Mouse (Mus musculus): Measurements from ENCODE around the gene Cacng7. TPM values are rescaled to one million over a fixed set of nuclear protein-coding genes. Genes with fewer than 3 reads are reported as not detected.

Cacng7 gene
- polyA plus RNA-seq, 1 experiment from 2014 or later = 0.27 TPM

- no peak for DNase-seq (ENCODE audit: low spot score)
These were observed 12.5 kb downstream of the Cacng7 start for GRCm38 (mm10) chr7:3345301-3345700.

GRCm38 (mm10) chr7:3347366-3348287, 14.9 kb downstream of the Cacng7 start:
- DNase-seq (ENCODE audit: low spot score) = no peak

DNA sequence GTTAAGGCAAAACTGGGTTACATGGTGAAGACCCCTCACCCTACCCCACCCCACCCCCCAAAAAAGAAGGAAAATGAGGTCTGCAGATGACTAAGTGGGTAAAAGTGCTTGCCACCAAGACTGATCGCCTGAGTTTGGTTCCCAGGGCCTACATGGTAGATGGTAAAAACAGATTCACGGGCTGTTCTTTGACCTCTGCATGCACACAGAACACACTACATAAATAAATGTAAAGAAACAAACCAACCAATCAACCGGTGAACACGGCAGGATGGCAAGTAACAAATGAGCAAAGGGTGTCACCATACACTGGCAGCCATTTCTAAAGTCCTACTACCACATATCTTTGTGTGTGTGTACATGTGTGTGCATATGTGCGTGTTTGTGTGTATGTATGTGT, 15.6 kb downstream of the Cacng7 start:
- no peak for DNase-seq (ENCODE audit: low spot score)

GRCm38 (mm10) chr7:3349775-3350174, 17.0 kb downstream of the Cacng7 start:
- no peak for DNase-seq (ENCODE audit: low spot score)

GRCm38 (mm10) chr7:3351536-3351935, 18.8 kb downstream of the Cacng7 start:
- DNase-seq (ENCODE audit: low spot score) = no peak

GRCm38 (mm10) chr7:3354850-3355249, 22.1 kb downstream of the Cacng7 start:
- DNase-seq (ENCODE audit: low spot score) = no peak

- no peak for DNase-seq (ENCODE audit: low spot score)
These were observed 27.9 kb downstream of the Cacng7 start for GRCm38 (mm10) chr7:3360678-3361077.

GRCm38 (mm10) chr7:3365547-3366279, 33.0 kb downstream of the Cacng7 start:
- no peak for DNase-seq (ENCODE audit: low spot score)

GRCm38 (mm10) chr7:3366705-3367516, 34.2 kb downstream of the Cacng7 start:
- no peak for DNase-seq (ENCODE audit: low spot score)

DNA sequence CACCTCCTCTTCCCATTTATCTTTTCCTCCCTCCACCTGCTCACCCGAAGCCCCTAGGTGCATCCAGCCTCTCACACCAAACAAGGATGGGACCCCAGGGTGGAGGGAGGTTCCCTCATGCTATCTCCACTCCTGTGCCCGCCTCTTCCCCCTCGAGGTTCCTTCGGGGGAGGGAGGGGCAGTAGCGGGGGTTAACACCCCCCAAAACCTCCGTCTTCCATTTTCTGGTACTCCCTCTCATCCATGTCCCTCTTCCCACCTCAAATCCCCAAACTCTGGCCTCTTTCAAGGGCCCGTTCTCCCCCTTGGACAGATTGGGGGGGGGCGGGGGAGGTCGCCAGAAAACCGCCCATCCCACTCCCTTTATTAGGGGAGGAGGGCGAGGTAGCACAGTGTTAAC, 34.8 kb downstream of the Cacng7 start:
- DNase-seq (ENCODE audit: low spot score) = no peak

- DNase-seq (ENCODE audit: low spot score) = no peak
These were observed 35.6 kb downstream of the Cacng7 start for GRCm38 (mm10) chr7:3368311-3368710.

- no peak for DNase-seq (ENCODE audit: low spot score)
These were observed 36.4 kb downstream of the Cacng7 start for GRCm38 (mm10) chr7:3369189-3369588.

- DNase-seq (ENCODE audit: low spot score) = no peak
These were observed 37.7 kb downstream of the Cacng7 start for GRCm38 (mm10) chr7:3370407-3370806.

DNA sequence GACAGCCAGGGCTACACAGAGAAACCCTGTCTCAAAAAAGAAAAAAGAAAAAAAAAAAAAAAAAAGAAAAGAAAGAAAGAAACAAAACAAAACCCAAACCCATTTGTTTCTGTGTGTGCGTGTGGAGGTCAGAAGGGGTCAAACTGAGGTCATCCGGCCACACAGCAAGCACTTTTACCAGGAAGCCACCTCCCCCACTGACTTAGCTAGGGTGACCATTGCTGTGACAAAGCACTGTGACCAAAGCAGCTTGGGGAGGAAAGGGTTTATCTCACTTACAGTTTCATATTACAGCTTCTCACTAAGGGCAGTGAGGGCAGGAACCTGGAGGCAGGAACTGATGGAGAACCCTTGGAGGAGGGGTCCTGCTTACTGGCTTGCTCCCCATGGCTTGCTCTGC, 39.6 kb downstream of the Cacng7 start:
- no peak for DNase-seq (ENCODE audit: low spot score)

DNA sequence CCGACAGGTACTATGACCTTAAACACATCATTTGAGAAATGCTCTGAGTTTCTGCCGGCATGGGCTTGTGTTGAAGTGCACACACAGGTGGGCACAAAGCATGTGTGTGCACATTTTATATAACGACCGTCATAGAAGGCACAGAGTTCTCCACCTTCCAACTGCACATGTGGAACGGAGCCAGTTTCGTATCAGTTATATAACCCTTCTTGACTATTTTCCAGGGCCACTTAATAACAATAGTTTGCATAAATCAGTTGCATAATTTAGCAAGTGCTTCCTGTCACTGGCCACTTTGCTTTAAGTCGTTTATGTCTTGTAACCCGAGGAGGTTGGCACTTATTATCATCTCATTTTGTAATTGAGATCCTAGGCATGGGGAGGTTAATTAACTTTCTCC, 41.0 kb downstream of the Cacng7 start:
- no peak for DNase-seq (ENCODE audit: low spot score)

GRCm38 (mm10) chr7:3376831-3377230, 44.1 kb downstream of the Cacng7 start:
- DNase-seq (ENCODE audit: low spot score) = no peak

GRCm38 (mm10) chr7:3382123-3382522, 49.4 kb downstream of the Cacng7 start:
- DNase-seq (ENCODE audit: low spot score) = no peak

DNA sequence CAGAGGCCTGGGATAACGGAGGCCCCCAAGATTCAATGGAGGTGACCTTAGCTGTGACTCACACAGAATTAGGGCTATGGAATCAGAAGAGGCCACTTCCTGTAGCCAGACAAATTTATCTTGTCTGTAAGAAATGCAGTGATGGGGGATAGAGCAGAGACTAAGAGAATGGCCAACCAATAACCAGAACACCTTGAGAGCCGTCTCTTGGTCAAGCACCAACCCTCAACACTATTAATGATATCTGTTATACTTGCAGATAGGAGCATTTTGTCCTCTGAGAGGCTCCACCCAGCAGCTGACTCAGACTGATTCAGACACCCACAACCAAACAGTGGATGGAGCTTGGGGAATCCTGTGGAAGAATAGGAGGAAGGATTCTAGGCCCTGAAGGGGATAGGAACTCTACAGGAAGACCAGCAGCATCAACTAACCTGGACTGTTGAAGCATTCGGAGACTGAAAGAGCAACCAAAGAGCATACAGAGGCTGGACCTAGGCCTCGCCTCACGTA, 52.1 kb downstream of the Cacng7 start:
- DNase-seq (ENCODE audit: low spot score) = no peak

- DNase-seq (ENCODE audit: low spot score) = no peak
These were observed 53.4 kb downstream of the Cacng7 start for GRCm38 (mm10) chr7:3386036-3386730.

DNA sequence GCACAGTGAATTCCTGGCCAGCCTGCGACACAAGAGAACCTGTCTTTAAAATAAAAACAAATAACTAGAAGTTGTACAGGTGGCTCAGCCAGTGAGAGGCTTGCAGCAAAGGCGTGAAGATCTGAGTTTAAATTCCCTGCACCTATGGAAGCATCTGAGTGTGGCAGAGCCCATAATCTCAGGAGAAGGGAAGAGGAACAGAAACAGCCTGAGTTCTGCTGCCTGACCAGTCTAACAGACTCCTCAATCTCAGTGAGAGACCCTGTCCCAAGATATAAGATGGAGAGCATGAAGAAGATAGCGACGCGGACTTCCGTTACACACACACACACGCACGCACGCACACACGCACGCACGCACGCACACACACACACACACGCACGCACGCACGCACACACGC, 55.0 kb downstream of the Cacng7 start:
- no peak for DNase-seq (ENCODE audit: low spot score)

- no peak for DNase-seq (ENCODE audit: low spot score)
These were observed 56.1 kb downstream of the Cacng7 start for GRCm38 (mm10) chr7:3388885-3389284.

Data from thymus, postnatal 0 days (tissue).